Mouse (Mus musculus) hematopoietic stem cell, adult 5-6 weeks (primary cell): Measurements from ENCODE around the gene Nkx3-2. TPM values are rescaled to one million over a fixed set of nuclear protein-coding genes. Genes with fewer than 3 reads are reported as not detected.

Source experiments
- ATAC-seq, 2 experiments: fragments of 125-278 bp in 1 of 2; replicated peaks in 1 of 2; 2 replicates each; pipeline ENCODE4 v1.8.0; 2016 to 2017; ENCODE audit warnings: inconsistent platforms in 2 of 2, mild to moderate bottlenecking in 2 of 2, moderate number of reproducible peaks in 2 of 2, low read depth in 1 of 2, moderate TSS enrichment in 1 of 2; ENCODE audit not compliant: low FRiP score in 2 of 2, poor library complexity in 2 of 2, severe bottlenecking in 2 of 2, insufficient read depth in 1 of 2, low TSS enrichment in 1 of 2
- total RNA-seq: library from RNA; stranded (forward); fragments of 172-1452, 232-1000 nt; gene quantifications from 2 replicates; pipeline ENCODE4 v1.2.3, GENCODE M21; 2017

The Nkx3-2 gene
- total RNA-seq, 1 experiment from 2014 or later = not detected

DNA sequence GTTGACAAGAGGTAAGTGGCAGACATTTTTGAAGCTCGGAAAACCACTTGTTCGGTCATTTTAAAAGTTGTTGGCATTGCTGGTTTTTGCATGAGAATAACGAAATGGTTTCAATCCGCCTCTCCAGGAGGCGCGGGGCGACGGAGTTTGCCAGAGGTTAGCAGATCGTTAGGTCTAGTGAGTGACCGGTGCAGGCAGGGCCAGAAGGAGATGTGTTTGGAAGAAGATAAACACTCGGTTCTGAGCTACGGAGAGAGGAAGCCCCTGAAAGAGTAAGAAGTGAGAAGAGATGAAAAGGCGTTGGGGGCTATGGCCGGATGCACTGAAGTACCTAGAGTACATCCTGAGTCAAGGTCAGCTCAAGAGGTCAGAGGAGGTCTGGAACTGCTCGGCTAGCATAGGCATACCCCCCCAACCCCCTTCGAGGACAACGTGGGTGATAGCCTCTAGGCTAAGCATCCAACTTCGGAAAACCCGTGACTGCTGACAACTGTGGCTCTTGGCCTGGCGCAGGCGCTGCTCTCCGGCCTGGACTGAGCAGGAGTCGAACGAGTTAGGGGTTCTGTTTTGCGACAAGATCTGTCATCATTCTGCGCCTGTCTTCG, 2.2 kb upstream of the Nkx3-2 start:
- no peak for ATAC-seq

DNA sequence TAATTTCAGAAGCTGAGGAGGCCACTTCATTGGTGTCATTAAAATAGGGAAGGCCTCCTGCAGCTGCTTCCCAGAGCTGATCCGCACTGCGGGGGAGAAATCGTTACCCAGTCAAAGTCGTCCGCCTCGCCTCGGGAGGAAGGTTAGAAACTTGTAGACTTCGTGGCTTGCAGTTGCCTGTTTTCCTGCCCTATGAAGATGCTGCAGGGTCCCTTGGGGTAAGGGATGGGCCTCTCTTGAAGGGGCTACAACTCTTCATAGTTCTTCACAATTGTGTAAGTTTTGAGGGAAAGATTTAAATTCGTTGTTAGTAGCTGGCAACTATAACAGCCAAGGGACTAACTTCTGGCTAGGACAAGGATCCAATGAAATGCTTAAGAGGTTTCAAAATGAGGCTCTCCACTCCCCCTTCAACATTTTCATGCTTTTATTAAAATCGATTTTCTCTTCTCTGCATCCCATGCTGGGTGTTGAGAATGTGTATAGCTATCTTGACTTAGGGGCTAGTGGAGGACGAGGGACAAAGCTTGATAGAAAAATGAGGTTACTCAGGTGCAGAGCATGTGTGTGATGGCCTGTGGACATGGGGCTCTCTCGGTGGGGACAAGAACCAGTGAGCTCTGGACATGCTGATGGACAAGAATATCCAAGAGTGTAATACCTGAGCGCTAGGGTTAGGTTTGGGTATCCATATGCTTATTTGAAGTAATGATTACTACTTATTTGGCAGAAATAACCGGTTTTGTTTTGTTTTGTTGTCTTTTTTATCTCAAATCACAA, 1.5 kb upstream of the Nkx3-2 start:
- no peak for ATAC-seq

DNA sequence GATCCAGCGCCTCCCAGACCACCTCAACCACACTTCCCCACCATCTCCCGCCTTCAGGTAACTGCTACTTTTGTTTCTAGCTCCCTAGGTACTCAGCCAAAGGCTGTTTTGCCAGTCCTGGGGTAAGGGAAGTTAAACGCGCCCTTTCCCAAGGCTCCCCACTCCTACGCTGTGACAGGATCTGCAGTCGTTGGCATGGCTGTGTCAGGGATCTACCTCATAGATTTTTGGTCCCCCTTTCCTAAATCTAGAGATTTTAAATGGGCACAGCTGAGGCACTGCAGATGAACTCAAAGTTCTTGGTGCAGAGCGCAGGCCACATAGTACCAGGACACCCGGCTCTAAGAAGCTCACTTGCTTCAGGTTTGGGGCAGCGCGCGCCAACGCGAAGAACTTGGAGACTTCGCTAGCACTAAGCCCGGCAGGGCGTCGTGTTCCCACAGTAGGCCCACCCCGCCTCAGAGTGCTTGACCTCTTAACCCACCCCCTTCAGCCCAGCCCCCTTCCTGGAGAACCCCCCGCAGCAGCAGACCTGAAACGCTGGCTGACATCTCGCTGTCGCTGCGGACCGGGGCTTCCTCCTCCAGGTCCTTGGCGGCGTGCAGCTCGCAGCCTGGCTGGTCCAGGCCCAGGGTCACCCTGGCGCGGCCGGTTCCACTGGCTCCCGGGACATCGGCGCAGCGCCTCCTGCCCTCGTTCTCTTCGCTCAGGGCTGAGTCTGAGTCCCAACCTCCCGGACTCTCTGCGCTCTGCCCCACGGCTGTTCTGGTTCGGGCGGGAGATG, 1.2 kb downstream of the Nkx3-2 start:
- ATAC-seq = no peak

DNA sequence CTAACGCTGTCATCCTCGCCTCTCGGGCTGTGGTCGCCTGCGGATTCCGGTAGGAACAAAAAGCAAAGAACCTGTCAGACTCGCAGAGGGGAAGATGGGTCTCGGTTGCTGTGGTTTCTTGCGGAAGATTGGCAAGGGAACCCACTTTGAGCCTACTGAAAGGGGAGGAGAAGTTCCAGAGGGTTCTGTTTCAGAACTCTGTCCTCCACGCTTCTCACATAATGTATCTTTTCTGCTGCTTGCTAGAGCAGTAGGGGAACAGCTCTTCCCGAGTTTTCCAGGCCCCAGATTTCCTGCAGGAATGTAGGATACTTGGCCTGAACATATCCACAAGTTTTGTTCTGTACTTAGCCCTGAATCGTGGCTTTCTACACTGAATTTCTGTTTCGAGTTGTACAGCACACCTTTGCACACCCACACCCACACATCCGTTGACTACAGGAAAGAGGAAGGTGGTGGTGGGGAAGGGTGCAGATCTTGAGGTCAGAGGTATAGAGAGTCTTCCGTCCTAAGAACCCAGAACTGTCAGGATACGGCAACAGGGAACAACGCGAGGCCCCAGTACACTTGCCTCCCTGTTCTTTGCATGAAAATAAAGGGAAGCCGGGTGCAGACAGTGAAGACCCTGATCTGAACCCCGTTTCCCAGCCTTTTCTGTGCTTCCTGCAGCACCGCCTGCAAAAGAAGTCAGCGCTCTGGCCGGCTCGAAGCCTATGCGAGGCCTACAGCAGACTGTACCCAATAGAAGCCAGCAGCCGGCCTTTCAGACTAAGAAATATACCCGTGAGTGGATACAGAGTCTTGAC, 2.0 kb downstream of the Nkx3-2 start:
- peak; percentile 18 to 19; a peak in 3 of 4 replicates for ATAC-seq

DNA sequence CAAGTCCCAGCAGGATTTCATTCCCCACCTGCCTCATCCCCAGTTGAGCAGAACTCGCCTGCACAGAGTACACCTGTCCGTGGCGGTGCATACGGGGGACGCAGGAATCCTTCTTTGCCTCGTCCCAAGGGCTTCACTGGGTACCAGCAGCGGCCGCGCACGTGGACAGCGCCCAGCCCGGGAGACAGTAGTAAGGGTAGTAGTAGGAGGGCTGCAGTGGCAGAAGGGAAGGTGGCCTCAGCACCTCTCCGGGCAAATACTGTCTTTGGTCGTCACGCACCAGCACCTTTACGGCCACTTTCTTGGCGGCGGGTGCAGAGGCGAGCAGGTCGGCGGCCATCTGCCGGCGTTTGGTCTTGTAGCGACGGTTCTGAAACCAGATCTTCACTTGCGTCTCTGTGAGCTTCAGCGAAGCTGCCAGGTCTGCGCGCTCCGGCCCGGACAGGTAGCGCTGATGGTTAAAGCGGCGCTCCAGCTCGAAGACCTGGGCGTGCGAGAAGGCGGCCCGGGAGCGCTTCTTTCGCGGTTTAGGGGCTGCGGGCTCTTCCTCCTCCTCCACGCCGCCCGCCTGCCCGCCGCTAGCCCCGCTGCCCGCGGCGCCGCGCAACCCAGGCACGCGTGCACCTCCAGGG, 2.7 kb downstream of the Nkx3-2 start:
- peak; percentile 9 to 22; a peak in 2 of 4 replicates for ATAC-seq

DNA sequence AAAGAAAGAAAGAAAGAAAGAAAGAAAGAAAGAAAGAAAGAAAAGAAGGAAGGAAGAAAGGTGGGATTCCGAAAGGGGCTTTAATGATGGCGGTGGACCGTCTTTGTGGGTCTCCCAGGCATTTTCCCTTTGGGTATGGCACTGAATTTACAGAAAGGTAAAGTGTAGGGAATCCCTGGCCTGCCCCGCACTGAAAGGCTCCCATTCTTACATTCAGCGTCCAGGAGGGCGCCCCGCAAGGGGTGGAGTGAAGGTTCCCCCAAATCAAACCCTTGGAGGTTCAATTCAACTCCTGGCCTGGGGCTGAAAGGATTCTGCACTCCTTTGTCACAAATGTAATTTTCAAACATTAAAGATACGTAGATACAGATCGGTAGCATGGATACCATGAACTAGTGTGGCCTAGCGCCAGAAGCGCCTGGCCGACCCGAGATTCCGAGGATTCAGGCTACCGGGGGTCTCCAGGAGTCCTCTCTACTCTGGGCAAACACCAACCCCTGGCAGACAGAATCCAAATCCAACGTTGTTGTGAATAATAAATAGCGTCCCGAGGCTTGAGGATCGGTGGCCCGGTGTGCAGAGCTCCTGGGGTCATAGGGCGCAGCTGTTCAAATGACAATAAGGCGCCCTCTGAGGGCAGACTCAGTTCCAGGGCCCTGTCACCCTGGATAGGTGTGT, 3.3 kb downstream of the Nkx3-2 start:
- ATAC-seq = no peak

DNA sequence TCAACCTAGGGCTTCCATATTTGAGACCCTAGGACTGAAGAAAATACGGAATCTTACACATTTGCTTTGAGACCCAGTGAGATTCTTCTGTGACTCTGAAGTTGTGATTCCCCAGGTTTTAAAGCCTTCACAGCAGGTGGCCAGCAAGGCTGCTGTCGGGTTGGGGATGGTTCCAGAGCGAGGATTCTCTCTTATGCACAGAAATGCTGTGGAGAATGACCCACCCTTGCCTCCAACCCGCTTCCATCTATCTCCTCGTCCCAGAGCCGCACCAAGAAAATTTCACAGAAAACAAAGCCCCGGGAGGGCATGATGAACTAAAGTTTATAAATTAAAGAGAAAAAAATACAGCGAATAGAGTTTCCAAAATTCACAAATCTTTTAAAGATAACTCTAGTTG, 4.2 kb downstream of the Nkx3-2 start:
- ATAC-seq = no peak

DNA sequence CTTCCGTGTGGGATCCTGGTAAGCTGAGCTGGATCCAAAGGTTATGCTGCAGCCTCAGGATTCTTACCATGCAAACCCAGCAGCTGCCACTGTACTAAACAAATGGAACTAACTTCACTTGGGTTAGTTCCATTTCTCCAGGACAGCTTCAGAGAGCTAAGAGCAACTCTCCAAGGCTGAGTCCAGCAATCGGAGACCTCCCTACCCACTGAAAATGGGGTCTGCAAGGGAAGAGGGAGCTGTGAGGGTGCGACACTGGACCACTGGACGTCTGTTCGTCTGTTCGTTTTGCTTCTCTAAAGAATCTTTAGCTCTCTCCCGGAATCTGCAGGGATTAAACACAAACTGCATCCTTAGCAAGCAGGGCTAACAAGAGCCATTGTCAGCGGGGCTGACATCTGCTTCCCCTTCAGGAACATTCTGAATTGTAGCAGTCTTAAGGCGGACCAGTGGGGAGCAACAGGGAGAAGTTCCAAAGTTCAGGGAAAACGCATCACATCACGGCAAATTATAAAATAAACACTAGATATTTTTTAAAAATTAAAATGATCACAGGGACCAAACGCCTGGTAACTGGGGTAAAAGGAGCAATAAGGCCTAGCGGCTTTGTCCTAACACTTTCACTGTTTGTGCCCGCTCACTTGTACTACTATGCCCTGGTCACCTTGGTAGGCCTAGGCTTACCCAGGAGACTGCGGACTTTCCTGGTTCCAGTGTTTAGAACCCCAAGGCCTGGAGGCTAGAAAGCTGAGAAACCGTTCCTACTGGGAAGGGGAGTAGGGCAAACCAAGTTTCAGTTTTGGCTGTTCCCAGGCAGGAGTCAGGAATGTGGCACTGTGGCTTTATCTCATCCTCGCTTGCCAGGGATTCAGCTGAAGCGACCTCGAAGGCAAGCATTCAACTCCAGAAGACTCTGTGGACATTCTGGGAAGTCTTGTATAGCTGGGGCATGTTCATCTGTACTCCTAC, 5.3 kb downstream of the Nkx3-2 start:
- ATAC-seq = no peak

DNA sequence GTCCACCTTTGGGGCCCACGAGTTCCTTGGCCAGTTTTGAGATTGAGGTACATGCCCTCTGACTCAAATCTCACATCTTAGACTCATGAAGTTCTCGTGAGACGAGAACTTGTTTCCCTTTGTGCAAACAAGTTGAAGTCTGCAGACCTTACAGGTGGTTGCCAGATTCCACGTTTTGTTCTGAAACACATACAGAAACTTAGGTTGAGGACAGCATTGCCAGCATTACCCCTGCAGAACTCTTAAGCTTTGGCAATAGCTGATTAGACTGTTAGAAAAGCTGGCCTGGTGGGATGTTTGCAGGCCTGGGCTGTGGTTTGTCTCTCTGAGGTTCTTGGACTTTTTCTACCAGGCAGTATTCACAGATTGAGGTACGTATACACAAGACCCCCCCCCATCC, 7.0 kb downstream of the Nkx3-2 start:
- ATAC-seq = no peak

DNA sequence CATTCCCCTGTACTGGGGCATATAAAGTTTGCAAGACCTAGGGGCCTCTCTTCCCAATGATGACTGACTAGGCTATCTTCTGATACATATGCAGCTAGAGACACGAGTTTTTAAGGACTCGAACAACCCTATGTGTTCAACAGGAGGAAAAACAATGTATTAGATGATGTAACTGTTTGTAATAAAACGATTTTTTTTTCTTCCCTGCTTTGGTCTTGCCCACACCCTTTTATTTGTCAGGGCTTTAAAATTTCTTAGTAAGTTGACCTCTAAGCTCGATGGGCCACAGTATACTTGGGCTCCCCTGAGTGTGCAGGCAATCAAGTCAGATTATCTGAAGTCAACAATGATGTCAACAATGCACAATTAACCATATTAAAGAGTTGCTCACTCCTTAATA, 7.9 kb downstream of the Nkx3-2 start:
- no peak for ATAC-seq

DNA sequence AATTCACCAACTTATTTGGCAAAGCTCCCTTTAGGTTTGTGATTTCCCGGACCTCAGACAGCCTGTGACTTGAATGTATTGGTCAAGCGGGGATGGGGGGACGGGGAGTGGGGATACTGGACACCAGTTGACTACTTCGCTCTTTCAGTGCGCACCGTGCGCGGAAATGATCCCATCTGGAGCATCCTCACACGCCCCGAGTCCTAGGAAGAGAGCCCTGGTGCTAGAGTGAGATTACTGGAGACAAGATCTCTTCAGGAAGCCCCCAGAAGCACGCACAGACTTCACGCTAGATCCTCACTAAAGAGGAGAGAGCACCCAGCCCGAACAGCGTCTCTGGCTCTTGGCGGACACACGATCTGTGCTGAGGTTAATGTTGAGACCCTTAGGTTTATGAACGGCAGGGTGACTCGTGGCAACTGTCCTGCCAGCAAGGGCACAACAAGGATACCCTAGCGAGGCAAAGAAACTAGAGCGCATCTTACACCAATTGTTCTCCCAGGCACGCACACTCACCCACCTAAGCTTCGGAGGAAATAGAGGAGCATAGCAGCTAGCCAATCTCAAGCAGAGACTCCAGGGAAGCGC, 8.8 kb downstream of the Nkx3-2 start:
- 0 out of 4 replicates have a peak, but pooled peaks of 1 of the 2 experiments have one; percentile 4 for ATAC-seq

DNA sequence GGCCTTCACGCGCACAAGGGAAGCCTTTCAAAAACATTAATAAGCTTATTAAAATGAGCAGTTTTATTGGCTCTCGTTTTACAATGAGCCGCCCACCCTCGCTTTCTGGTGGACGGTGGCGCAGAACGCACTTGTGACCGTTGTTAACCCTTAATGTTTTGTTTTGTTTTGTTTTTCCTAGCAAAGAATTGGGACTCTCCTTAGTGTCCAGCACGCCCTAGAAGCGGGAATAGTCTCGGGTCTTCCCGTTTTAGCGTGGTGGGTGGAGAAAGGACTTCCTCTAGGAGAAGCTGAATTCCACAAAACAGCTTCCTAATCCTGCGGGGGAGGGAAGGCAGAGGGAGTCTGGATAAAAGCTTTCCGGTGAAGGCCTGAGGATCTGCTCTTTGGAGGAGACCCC, 9.5 kb downstream of the Nkx3-2 start:
- ATAC-seq = peak in 1 of 2 experiments; percentile 18; a peak in 1 of 4 replicates

DNA sequence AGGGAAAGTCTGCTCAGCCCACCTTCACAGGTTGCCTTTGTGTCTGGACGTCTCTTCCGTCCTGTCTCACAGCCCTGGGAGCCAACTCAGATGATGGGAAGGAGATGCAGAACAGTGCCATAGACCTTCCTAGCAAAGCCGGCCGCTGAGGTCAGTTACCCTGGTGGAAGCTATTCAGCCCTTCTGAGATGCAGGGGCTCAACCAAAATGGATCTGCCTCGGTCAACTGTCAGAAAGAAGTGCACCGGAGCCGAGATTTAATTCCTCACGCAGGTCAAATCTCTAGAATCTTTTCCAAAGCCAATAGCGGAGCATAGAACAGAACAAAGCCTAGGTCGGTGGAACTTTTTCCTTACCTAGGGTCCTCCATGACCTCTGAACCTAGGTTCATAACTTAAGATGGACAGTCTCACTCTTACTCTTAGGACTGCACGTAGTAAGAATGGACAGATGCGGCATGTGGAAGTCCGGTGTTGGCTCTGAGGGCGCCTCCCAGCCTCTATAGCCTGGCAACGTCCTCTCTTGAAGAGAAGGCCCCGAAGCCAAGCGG, 10.0 kb downstream of the Nkx3-2 start:
- no peak for ATAC-seq

DNA sequence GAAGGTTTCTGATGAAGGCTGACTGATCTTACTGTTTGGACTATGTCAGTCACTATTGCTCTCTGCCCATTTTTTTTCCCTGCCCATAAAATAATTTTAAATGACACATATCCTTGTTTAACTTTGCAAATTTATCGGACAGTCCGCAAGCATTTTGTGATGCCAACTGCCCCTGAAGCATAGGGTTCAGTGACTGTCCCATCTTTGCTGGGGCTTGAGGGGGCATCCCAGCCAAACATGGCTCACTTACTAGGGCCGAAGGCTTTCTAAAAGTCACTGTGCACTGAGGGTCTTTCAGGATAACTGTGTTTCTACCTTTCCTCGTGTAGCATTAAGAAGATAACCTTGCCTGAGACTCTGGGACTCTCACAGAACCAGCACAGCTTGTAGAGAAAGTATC, 11.6 kb downstream of the Nkx3-2 start:
- ATAC-seq = no peak
